Mouse (Mus musculus): ENCODE data around the gene Asb16. TPM values are rescaled to one million over a fixed set of nuclear protein-coding genes. Genes with fewer than 3 reads are reported as not detected.

Asb16 gene
- total RNA-seq, 2 experiments from 2014 or later, result 0.31 to 3.4 TPM

GRCm38 (mm10) chr11:102321931-102322330 is 53.4 kb downstream of the Asb16 start:
- no peak for ATAC-seq (replicated peaks; ENCODE audit: poor library complexity, severe bottlenecking)

- no peak for ATAC-seq (replicated peaks; ENCODE audit: poor library complexity, severe bottlenecking)
These were observed 55.0 kb downstream of the Asb16 start for GRCm38 (mm10) chr11:102323516-102323915.

GRCm38 (mm10) chr11:102327250-102327649 is 58.7 kb downstream of the Asb16 start:
- ATAC-seq (replicated peaks; ENCODE audit: poor library complexity, severe bottlenecking), result no peak

- ATAC-seq (replicated peaks; ENCODE audit: poor library complexity, severe bottlenecking), result no peak
These were observed 59.3 kb downstream of the Asb16 start for GRCm38 (mm10) chr11:102327839-102328238.

Other genes starting within 250 kb of the Asb16 start
- gene Mpp3, start 240.3 kb upstream of the Asb16 start, total RNA-seq (2014; fragmentation: Nextera tagmentation), result not detected in 2 replicates
- gene Mpp3, start 240.3 kb upstream of the Asb16 start, total RNA-seq (2017), result not detected in 2 replicates
- 0.26 and 1.1 TPM in 2 replicates for gene Cd300lg, start 227.2 kb upstream of the Asb16 start, total RNA-seq (2014; fragmentation: Nextera tagmentation)
- gene Cd300lg, start 227.2 kb upstream of the Asb16 start, total RNA-seq (2017), result 0.36 and 2.0 TPM in 2 replicates
- gene Mpp2, start 180.2 kb upstream of the Asb16 start, total RNA-seq (2014; fragmentation: Nextera tagmentation), result not detected in 2 replicates
- 0.04 TPM in 1 of 2 replicates, not detected in the other for gene Mpp2, start 180.2 kb upstream of the Asb16 start, total RNA-seq (2017)
- not detected in 2 replicates for gene Ppy, start 167.4 kb upstream of the Asb16 start, total RNA-seq (2014; fragmentation: Nextera tagmentation)
- not detected in 2 replicates for gene Ppy, start 167.4 kb upstream of the Asb16 start, total RNA-seq (2017)
- not detected in 2 replicates for gene Pyy, start 160.9 kb upstream of the Asb16 start, total RNA-seq (2014; fragmentation: Nextera tagmentation)
- not detected in 2 replicates for gene Pyy, start 160.9 kb upstream of the Asb16 start, total RNA-seq (2017)
- gene Nags, start 123.2 kb upstream of the Asb16 start, total RNA-seq (2014; fragmentation: Nextera tagmentation), result not detected in 2 replicates
- gene Nags, start 123.2 kb upstream of the Asb16 start, total RNA-seq (2017), result 0.04 TPM in 1 of 2 replicates, not detected in the other
- gene Tmem101, start 112.3 kb upstream of the Asb16 start, total RNA-seq (2014; fragmentation: Nextera tagmentation), result 11.8 and 19.4 TPM in 2 replicates
- 14.8 and 32.0 TPM in 2 replicates for gene Tmem101, start 112.3 kb upstream of the Asb16 start, total RNA-seq (2017)
- 109 and 123 TPM in 2 replicates for gene Lsm12, start 83.4 kb upstream of the Asb16 start, total RNA-seq (2014; fragmentation: Nextera tagmentation)
- gene Lsm12, start 83.4 kb upstream of the Asb16 start, total RNA-seq (2017), result 67.6 and 77.7 TPM in 2 replicates
- 144 TPM in 2 replicates for gene G6pc3, start 79.1 kb upstream of the Asb16 start, total RNA-seq (2014; fragmentation: Nextera tagmentation)
- gene G6pc3, start 79.1 kb upstream of the Asb16 start, total RNA-seq (2017), result 61.1 and 61.6 TPM in 2 replicates
- 28.5 and 33.5 TPM in 2 replicates for gene Hdac5, start 38.6 kb upstream of the Asb16 start, total RNA-seq (2014; fragmentation: Nextera tagmentation)
- gene Hdac5, start 38.6 kb upstream of the Asb16 start, total RNA-seq (2017), result 15.8 and 26.3 TPM in 2 replicates
- gene BC030867, start 19.9 kb upstream of the Asb16 start, total RNA-seq (2014; fragmentation: Nextera tagmentation), result 26.7 and 28.6 TPM in 2 replicates
- 5.6 and 8.6 TPM in 2 replicates for gene BC030867, start 19.9 kb upstream of the Asb16 start, total RNA-seq (2017)
- 22.7 and 34.6 TPM in 2 replicates for gene Tmub2, start 16.2 kb downstream of the Asb16 start, total RNA-seq (2014; fragmentation: Nextera tagmentation)
- 17.2 and 32.6 TPM in 2 replicates for gene Tmub2, start 16.2 kb downstream of the Asb16 start, total RNA-seq (2017)
- 20.0 and 28.7 TPM in 2 replicates for gene Atxn7l3, start 27.9 kb downstream of the Asb16 start, total RNA-seq (2014; fragmentation: Nextera tagmentation)
- gene Atxn7l3, start 27.9 kb downstream of the Asb16 start, total RNA-seq (2017), result 20.0 and 27.1 TPM in 2 replicates
- 56.3 and 73.8 TPM in 2 replicates for gene Ubtf, start 51.0 kb downstream of the Asb16 start, total RNA-seq (2014; fragmentation: Nextera tagmentation)
- 148 and 164 TPM in 2 replicates for gene Ubtf, start 51.0 kb downstream of the Asb16 start, total RNA-seq (2017)
- not detected in 2 replicates for gene Slc4a1, start 97.5 kb downstream of the Asb16 start, total RNA-seq (2014; fragmentation: Nextera tagmentation)
- under 0.01 and 1.6 TPM in 2 replicates for gene Slc4a1, start 97.5 kb downstream of the Asb16 start, total RNA-seq (2017)
- gene Rundc3a, start 124.7 kb downstream of the Asb16 start, total RNA-seq (2014; fragmentation: Nextera tagmentation), result not detected in 2 replicates
- gene Rundc3a, start 124.7 kb downstream of the Asb16 start, total RNA-seq (2017), result not detected in 2 replicates
- 99.0 and 163 TPM in 2 replicates for gene Slc25a39, start 139.2 kb downstream of the Asb16 start, total RNA-seq (2014; fragmentation: Nextera tagmentation)
- 51.4 and 53.9 TPM in 2 replicates for gene Slc25a39, start 139.2 kb downstream of the Asb16 start, total RNA-seq (2017)
- 110 and 152 TPM in 2 replicates for gene Grn, start 161.6 kb downstream of the Asb16 start, total RNA-seq (2014; fragmentation: Nextera tagmentation)
- gene Grn, start 161.6 kb downstream of the Asb16 start, total RNA-seq (2017), result 38.6 and 48.3 TPM in 2 replicates
- not detected in 2 replicates for gene Fam171a2, start 178.9 kb downstream of the Asb16 start, total RNA-seq (2014; fragmentation: Nextera tagmentation)
- gene Fam171a2, start 178.9 kb downstream of the Asb16 start, total RNA-seq (2017), result not detected in 2 replicates
- 12.4 and 17.1 TPM in 2 replicates for gene Itga2b, start 201.4 kb downstream of the Asb16 start, total RNA-seq (2014; fragmentation: Nextera tagmentation)
- gene Itga2b, start 201.4 kb downstream of the Asb16 start, total RNA-seq (2017), result 14.4 and 14.7 TPM in 2 replicates

All from granulocyte monocyte progenitor cell, adult 5-6 weeks (primary cell).